ENCODE assay signal across 8 mouse cellular contexts in genomic region chr2:94241301-94242050, GRCm38 (mm10).
DNase-seq lines count a peak whose midpoint lies in the region; ATAC-seq and TF ChIP-seq lines count a peak whose summit lies in the region.

No protein-coding gene starts in this region.

- H3K4me3 ChIP-seq in kidney, postnatal 0 days (replicated peaks; ENCODE audit: low read depth, low read length): peak overlapping the region; percentile 20; the same call in 1 of the 2 replicates
- peak overlapping the region; percentile 59 for H3K4me3 ChIP-seq in forebrain, embryonic 16.5 days (replicated peaks; ENCODE audit: low read length)
- peak overlapping the region; percentile 52 for H3K4me3 ChIP-seq in neural tube, embryonic 15.5 days (replicated peaks)

- ATAC-seq in kidney, postnatal 0 days (replicated peaks; ENCODE audit: low FRiP score, low read depth): no peak
- ATAC-seq in forebrain, embryonic 16.5 days: peak; percentile 64
- peak; percentile 46 for ATAC-seq in neural tube, embryonic 15.5 days (ENCODE audit: low FRiP score)
- no peak for ATAC-seq in erythroblast, adult 5-6 weeks (replicated peaks; ENCODE audit: low FRiP score, poor library complexity, severe bottlenecking)

- H3K27ac ChIP-seq in kidney, postnatal 0 days: no peak overlapping the region
- H3K27ac ChIP-seq in forebrain, embryonic 16.5 days (ENCODE audit: low read length): no peak overlapping the region
- H3K27ac ChIP-seq in neural tube, embryonic 15.5 days (replicated peaks): peak overlapping the region; percentile 67

- no peak overlapping the region for H3K9ac ChIP-seq in kidney, postnatal 0 days (ENCODE audit: low read depth, low read length)
- H3K9ac ChIP-seq in forebrain, embryonic 16.5 days (replicated peaks; ENCODE audit: low read depth, low read length): peak overlapping the region; percentile 56
- H3K9ac ChIP-seq in neural tube, embryonic 15.5 days (replicated peaks): peak overlapping the region; percentile 64

- no peak for DNase-seq in kidney, postnatal 0 days (ENCODE audit: low spot score)
- DNase-seq in kidney, postnatal 4 days: no peak
- DNase-seq in brain, embryonic 18.5 days (ENCODE audit: low read depth, low spot score): peak; percentile 76
- peak; percentile 82 for DNase-seq in left cerebral cortex, postnatal 14 days (ENCODE audit: low spot score in 2 of 2)
- no peak for DNase-seq in testis, postnatal 14 days (ENCODE audit: low spot score)

- H3K36me3 ChIP-seq in kidney, postnatal 0 days (ENCODE audit: insufficient read depth, low read length): no peaks in the 10 kb centered on the region
- no peaks in the 10 kb centered on the region for H3K36me3 ChIP-seq in forebrain, embryonic 16.5 days (ENCODE audit: control insufficient read depth, insufficient read depth)
- H3K36me3 ChIP-seq in neural tube, embryonic 15.5 days: no peaks in the 10 kb centered on the region

- TF ChIP-seq CTCF in kidney, postnatal 0 days (IDR thresholded peaks at IDR 0.05; ENCODE audit: low read depth): no peak

- H3K4me2 ChIP-seq in kidney, postnatal 0 days (ENCODE audit: low read length): peak overlapping the region; percentile 38
- peak overlapping the region; percentile 95 for H3K4me2 ChIP-seq in forebrain, embryonic 16.5 days (ENCODE audit: low read length)
- peak overlapping the region; percentile 92 for H3K4me2 ChIP-seq in neural tube, embryonic 15.5 days

- no peaks in the 10 kb centered on the region for H3K9me3 ChIP-seq in kidney, postnatal 0 days (replicated peaks; ENCODE audit: low read length)
- H3K9me3 ChIP-seq in forebrain, embryonic 16.5 days (ENCODE audit: control insufficient read depth, low read length): no peaks in the 10 kb centered on the region
- H3K9me3 ChIP-seq in neural tube, embryonic 15.5 days (replicated peaks): no peaks in the 10 kb centered on the region

- peaks cover 78% of the 10 kb centered on the region for H3K27me3 ChIP-seq in kidney, postnatal 0 days (ENCODE audit: insufficient read depth, low read length)
- H3K27me3 ChIP-seq in forebrain, embryonic 16.5 days (replicated peaks; ENCODE audit: control insufficient read depth, insufficient read depth, low read length): peaks cover 59% of the 10 kb centered on the region
- peaks cover 69% of the 10 kb centered on the region for H3K27me3 ChIP-seq in neural tube, embryonic 15.5 days (replicated peaks)

- H3K4me1 ChIP-seq in kidney, postnatal 0 days (replicated peaks; ENCODE audit: insufficient read depth, low read length): peaks cover 9% of the 10 kb centered on the region; the same call in 1 of the 2 replicates
- peaks cover 61% of the 10 kb centered on the region for H3K4me1 ChIP-seq in forebrain, embryonic 16.5 days (replicated peaks; ENCODE audit: control insufficient read depth, insufficient read depth, low read length)
- peaks cover 65% of the 10 kb centered on the region for H3K4me1 ChIP-seq in neural tube, embryonic 15.5 days

- intact Hi-C loops in left cerebral cortex, postnatal 14 days (cut with DNase I): loop anchor here (5.0 kb wide), 3 partner anchors 64 to 184 kb away; no protein-coding TSS in a partner anchor

- WGBS in kidney, postnatal 0 days: under 1% methylated on average over 49 of the region's 55 CpGs
- under 1% methylated on average over 55 of the region's 55 CpGs for WGBS in forebrain, embryonic 16.5 days
- under 1% methylated on average over 51 of the region's 55 CpGs for WGBS in neural tube, embryonic 15.5 days

Comparison
In these comparisons a context has a peak if more than half of its experiments do, and no peak if none do; other contexts are left out.
1. ATAC-seq: peak in forebrain, embryonic 16.5 days (single experiment) and neural tube, embryonic 15.5 days (single experiment); none in kidney, postnatal 0 days (single experiment) and erythroblast, adult 5-6 weeks (single experiment).
2. DNase-seq: peak in brain, embryonic 18.5 days (single experiment) and left cerebral cortex, postnatal 14 days (2 of 2); none in kidney, postnatal 0 days (single experiment), kidney, postnatal 4 days (0 of 2) and testis, postnatal 14 days (single experiment).
3. H3K4me2 ChIP-seq: peak in every context shown above with its lines; median percentile 95 in forebrain, embryonic 16.5 days; 92 in neural tube, embryonic 15.5 days; 38 in kidney, postnatal 0 days.
4. Peak in every context shown above with its lines, with median percentiles within 50 percentile points of each other: H3K4me3 ChIP-seq.